Mouse (Mus musculus) ovary, postnatal 36 days (tissue): ENCODE data around the gene Scrt2.

Experiments used
- DNase-seq: peaks from one replicate; pipeline ENCODE4 v3.0.0; 2022; ENCODE audit warnings: low spot score, mixed read lengths

Gene Scrt2

DNA sequence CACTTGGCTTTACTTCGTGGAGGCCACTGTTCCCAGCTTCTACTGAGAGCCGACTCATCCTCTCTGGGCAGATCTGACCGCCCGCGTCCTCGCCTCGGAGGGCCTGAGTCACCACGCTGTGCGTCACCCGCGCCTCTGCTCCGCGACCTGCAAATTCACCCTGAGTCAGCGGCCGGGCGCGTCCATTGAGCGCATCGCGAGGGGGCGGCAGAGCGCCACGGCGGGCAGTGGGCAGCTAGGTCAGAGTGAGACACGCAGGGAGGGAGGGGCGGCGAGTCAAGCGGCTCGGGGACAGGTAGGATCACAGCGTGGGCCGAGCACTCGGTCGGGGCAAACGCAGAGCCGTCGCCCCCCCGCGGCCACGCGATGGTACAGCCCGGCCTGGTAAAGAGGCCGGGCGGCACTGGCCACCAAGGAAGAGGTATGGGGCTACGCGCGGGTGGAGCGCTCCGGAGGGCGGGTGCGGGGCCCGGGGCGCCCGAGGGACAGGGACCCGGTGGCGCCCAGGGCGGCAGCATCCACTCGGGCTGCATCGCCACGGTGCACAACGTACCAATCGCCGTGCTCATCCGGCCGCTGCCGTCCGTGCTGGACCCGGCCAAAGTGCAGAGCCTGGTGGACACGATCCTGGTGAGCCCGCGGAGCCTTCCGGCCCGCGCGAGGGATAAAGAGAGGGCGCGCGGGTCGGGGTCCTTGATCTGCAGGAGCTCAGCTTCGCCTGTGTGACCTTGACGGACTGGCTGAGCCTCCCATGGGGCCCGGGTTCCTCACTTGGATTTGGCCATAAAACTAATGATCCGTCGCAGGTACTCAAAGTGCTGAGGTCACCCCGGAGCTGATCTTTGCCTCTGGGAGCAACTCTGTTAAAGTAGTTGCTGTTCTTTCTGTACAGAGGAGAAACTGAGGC is 24.2 kb downstream of the Scrt2 start, which contains the start of gene Srxn1:
Gene Srxn1, plus strand, starts transcription at position 199 of the 907 bp plus-strand sequence.
- peak; percentile 83 for DNase-seq

- no peak for DNase-seq
These were observed 24.9 kb downstream of the Scrt2 start for GRCm38 (mm10) chr2:152106225-152106595.

- no peak for DNase-seq
These were observed 25.3 kb downstream of the Scrt2 start for GRCm38 (mm10) chr2:152106597-152106996.

- no peak for DNase-seq
These were observed 27.4 kb downstream of the Scrt2 start for GRCm38 (mm10) chr2:152108702-152109101.

- no peak for DNase-seq
These were observed 28.1 kb downstream of the Scrt2 start for GRCm38 (mm10) chr2:152109386-152109785.

GRCm38 (mm10) chr2:152111311-152111710 is 30.0 kb downstream of the Scrt2 start:
- DNase-seq: no peak

GRCm38 (mm10) chr2:152111920-152112319 is 30.6 kb downstream of the Scrt2 start:
- DNase-seq: peak; percentile 84

DNA sequence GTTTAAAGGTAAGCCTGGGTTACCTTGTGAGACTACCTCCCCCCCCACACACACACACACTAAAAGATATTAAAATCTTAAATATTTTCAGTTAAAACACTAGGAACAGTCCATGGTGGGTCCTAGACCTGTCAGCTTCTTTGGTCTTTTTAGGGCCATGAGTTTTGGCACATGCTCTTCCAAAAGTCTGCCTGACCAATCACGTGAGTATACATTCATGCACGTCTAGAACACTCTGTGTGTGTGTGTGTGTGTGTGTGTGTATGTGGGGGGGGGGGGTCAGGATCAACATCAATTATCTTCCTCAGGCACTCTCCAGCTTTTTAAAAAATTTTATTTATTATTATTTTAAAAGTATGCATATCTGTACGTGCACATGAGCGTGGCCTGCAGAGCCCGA is 31.2 kb downstream of the Scrt2 start:
- DNase-seq: no peak

GRCm38 (mm10) chr2:152112970-152113369 is 31.6 kb downstream of the Scrt2 start:
- no peak for DNase-seq

GRCm38 (mm10) chr2:152114057-152114975 is 33.0 kb downstream of the Scrt2 start:
- DNase-seq: no peak

GRCm38 (mm10) chr2:152117694-152118093 is 36.4 kb downstream of the Scrt2 start:
- DNase-seq: no peak

- no peak for DNase-seq
These were observed 38.0 kb downstream of the Scrt2 start for GRCm38 (mm10) chr2:152119228-152119865.

GRCm38 (mm10) chr2:152122896-152123295 is 41.6 kb downstream of the Scrt2 start:
- no peak for DNase-seq

DNA sequence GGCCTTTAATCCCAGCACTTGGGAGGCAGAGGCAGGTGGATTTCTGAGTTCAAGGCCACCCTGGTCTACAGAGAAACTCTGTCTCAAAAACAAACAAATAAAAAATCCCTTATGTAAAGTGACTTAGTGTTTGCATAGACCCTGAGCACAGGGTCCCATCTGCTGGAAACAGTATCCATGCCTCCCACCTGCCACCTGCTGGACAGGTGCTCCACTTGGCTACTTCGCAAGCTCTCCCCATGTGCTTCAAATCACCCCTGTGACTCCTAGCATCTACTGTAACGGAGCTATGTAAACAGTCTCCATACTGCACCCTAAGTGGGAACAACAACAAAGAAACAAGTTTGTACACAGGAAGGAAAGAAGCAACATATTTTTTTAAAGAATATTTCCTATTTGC is 47.3 kb downstream of the Scrt2 start:
- no peak for DNase-seq

GRCm38 (mm10) chr2:152129778-152130177 is 48.4 kb downstream of the Scrt2 start:
- DNase-seq: no peak

DNA sequence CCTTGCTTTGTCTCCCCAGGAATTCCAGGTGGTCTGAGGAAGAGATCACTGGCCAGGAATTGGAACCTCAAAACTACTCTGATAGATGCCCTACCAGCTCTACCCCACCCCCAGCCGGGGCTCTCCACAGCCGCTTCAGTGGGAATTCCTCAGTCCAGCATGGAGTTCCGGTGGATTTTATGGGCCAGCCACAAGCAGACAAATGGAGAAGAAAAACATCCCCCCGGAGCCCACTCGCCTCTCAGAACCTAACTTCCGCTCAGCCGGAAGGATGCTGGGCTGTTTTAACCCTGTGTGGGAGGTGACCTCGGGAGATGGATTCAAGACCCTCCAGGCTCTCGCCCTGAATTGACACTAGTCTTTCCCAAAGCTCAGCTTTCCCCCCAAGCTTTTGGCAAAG is 50.7 kb downstream of the Scrt2 start:
- no peak for DNase-seq

DNA sequence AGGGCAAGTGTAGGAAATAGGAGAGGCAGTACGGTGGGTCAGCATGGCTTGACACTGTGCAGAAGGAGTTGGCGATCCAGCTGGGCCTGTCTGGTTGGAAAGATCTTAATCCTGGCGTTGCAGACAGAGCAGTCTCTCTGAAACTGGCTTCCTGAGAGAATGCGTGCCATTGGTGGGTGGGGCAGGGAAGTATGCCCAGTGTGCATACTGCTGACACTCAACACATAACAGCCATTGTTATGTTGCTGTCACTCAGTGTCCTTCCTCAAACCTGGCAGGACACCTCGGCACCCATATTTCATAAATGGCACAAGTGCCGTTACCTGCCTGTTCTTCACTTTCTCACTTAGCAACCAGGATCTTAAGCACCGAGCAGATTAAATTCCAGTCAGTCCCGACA is 51.4 kb downstream of the Scrt2 start:
- no peak for DNase-seq

DNA sequence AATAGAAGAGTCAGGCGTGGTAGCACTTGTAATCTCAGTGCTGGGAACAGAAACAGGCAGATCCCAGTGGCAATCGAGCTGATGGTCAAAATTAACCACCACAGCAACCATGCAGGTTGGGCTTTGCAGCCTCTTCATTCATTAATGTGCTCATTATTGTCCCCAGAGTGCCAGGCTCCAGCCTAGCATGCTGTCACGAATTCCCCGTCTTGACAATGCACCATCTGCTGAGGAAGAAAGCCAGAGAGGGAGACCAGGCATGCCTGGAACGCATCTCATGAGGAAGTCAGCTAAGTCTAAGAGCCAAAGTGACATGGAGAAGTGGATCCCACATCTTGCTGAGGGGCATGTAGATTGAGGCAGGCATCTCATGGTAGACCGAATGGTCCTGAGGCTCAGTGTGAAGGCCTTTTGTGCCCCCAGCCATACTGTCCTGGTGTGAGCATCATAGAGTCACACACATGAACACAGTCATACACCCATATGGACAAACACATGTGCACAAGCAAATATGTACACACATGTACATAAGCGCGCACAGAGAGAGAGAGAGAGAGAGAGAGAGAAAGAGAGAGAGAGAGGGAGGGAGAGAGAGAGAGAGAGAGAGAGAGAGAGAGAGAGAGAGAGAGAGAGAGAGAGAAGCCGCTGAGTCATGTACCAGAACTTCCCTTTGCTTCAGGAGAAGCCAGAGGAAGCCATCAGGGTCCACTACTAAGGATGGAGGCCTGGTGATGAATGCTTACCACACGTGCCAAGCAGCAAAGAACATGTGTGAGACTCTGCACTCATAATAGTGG is 58.1 kb downstream of the Scrt2 start:
- no peak for DNase-seq

DNA sequence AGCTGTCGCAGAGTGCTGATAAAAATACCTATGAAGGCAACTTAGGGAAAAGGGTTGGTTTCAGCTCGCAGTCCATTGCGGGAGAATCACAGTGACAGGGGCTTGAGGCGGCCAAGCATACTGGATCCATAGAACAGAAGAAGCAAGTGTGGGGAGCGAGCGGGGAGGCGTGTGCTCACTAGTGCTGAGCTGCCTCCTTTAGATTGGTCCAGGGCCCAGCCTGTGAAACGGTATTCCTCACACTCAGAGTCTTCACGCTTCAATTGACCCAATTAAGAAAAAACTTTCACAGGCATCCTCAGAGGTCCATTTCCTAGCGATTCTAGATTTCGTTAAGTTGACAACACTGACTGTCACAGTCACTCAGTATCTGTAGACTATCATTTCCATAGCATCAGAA is 59.6 kb downstream of the Scrt2 start:
- no peak for DNase-seq

- no peak for DNase-seq
These were observed 60.2 kb downstream of the Scrt2 start for GRCm38 (mm10) chr2:152141491-152141890.

DNA sequence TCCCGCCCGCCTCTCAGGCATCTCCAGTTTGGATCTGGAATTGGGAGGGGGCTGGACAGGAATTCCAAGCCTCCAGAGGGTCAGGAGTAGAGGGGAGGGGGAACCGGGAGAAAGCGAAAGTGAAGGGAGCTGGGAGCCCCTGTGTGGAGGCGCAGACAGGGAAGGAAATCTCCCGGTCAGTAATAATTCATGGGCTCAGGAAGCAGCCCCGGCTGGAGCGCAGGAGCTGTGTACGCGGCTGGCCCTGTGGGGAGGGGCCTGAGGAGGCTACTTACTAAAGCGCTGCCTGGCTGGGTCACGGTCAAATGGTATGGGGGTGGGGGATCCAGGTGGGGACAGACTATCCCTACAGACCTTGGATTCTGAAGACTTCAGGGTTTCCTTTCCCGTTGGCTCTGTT is 60.7 kb downstream of the Scrt2 start:
- DNase-seq: peak; percentile 26
